Mouse (Mus musculus) CD4-positive, CD25-positive, alpha-beta regulatory T cell, adult 4 months (primary cell): ENCODE data around the gene Cox10. TPM values are rescaled to one million over a fixed set of nuclear protein-coding genes. Genes with fewer than 3 reads are reported as not detected.

ENCODE experiments used
- ATAC-seq: one replicate; pipeline ENCODE4 v1.8.0; 2017
- polyA plus RNA-seq, 2 experiments: library from polyadenylated mRNA; unstranded; fragments of 100-300 nt; shearing (Covaris generic); gene quantifications; one replicate each; pipeline ENCODE4 v1.2.1; 2017

Cox10 gene
- polyA plus RNA-seq, 2 experiments from 2014 or later = 20.3 to 30.5 TPM

- ATAC-seq = no peak
These were observed 34.2 kb downstream of the Cox10 start for GRCm38 (mm10) chr11:64045041-64045440.

GRCm38 (mm10) chr11:64044024-64044423 is 35.2 kb downstream of the Cox10 start:
- no peak for ATAC-seq

DNA sequence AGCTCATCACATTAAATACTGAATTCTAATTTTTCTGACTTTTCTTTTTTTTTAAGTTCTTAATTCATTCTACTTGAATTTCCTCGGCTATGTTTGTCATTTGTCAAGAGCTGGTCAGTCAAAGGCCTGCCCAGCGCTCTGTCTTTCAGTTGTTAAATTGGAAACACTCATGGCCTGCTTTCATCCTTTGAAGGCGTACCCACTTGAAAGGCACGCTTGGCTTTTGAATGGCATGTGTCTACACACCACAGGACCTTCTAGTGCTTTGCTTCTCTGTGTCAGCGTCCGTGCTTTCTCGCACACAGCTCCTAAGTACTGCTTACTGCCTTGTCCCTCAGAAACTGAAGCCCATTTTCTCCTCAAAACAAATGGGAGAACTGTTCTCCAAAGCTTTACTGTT is 38.0 kb downstream of the Cox10 start:
- no peak for ATAC-seq

DNA sequence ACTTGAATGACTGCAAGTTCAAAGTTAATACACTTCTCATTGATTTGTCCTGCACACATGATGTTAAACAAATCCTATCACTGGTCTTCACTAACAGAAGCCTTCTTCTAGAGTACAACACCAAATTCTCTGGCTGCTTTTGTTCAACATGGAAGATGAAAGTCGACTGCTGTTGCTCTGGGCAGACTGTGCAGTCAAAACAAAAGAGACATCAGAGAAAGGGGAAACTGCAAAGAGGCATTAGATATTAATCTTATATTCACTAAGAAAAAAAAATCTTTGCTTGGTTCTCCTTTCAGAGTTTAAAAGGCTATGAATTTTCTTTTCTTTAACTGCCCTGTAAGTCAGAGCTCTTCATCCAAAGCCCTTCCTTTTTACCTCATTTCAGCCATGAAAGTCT is 39.7 kb downstream of the Cox10 start:
- ATAC-seq = no peak

DNA sequence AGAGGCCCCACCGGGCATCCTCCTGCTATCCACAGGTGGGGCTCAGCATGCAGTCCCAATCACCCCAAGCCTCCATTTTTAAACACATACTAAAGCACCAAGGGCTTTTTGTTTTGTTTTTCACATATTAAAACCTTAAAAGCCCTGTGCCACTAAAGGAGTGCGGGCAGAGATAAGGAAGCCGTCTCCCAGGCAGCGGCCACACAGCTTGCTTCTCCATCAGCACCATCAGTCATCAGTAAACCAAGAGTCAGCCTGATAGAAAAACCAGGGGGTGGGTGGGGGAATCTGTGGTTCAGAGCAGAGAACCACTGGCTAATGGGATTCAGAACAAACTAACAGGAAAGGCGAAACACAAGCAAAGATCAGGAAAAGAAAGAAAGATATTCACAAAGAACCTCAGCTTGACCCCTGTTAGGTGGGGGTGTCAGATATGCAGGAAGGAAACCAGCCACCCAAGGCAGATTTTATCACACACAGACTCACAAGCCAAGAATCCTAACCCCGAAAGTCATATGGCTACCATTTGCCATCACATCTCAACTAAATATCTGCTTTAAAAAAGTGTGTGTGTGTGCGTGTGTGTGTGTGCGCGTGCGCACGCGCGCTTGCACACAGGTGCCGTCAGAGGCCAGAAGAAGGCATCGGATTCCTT is 41.7 kb downstream of the Cox10 start:
- ATAC-seq = peak; percentile 54

DNA sequence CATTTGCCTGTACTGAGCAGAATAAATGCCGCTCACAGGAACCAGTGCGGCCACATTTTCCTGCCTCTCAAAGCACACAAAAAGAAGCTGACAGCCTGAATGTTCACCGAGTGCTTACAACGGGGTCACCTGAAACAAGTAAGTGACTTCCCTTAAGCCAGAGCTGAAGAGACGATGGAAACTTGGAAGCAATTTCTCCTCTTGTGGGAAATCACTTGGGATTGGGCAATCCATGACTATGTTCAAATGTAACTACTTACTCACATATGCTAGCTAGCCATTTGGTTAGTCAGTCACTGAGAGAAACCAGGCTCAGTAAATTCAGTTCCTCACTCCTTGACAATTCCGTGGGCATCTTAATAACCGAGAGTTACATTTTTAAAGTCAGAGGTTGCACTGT is 43.0 kb downstream of the Cox10 start:
- ATAC-seq = no peak

DNA sequence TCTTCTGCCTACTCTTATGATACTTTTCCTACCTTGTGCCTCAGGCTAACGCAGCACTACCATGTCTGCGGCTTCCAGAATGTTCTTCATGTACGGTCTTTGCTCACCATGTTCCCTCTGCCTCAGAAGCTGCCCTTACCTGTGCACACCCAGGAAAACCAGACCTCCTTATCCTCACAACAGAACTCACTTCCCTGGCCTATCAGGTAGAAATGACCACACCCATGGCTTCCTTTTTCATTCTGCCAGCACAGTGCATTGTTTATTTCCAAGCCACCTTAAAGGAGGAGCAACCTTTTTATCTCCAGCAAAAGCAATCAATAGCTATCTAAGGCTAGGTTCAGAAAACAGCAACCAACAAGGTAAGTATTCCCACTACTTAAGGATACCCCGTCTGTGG is 43.6 kb downstream of the Cox10 start:
- ATAC-seq = no peak

DNA sequence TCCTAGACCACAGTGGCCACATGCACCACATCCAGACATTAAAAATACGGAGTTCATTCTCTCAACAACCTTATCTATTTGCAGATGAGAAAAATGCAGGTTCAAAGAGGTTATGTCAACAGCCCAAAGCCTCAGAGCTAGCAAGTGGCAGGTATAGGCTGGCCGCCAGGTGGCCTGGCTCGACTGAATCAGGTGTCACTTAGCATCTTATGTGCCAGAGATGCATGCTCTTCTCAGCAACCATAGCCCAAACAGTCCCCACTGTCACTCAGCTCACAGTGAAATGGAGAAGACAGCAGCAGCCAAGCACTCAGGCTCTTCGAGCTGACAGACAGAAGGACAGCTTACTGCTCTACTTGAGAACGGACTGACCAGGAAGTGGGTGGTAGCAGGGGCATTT is 44.6 kb downstream of the Cox10 start:
- ATAC-seq = no peak

DNA sequence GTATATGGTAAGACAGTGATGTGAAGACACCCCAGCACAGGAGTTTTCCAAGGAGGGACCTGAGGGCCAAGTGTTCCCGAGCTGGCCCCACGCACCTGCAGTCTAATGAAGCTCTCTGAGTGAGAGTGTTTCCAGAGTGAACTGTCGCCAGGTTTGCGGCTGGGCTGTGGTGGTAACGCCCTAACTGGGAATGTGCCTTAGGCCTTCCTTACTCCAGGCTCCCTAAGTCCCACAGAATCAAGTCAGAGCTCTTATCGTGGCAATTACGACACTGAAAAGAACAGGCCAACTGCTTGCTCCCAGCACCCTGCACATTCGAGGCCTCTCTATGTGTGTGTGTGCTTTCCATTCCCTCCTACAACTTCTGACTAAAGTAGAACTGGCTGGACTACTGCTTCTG is 51.8 kb downstream of the Cox10 start:
- no peak for ATAC-seq

DNA sequence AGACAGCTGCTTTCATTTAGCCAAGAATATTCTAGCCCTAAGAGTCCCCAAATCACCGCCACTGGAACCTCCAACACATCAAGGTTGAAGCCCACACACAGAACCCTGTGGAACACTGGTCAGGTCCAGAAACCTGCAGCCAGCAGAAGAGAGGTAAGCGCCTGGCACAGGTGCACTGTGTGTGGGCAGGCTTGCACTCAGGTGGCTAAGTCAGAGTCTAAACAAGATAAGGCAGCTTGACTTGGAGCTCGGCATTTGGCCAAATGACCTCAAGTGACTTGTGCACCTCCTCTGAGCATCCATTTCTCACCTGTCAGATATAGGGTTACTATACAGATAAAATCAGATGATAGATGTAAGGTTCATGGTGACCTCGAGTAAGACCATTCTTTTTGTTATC is 53.4 kb downstream of the Cox10 start:
- ATAC-seq = no peak

GRCm38 (mm10) chr11:64024575-64024974 is 54.7 kb downstream of the Cox10 start:
- ATAC-seq = no peak

- no peak for ATAC-seq
These were observed 55.8 kb downstream of the Cox10 start for GRCm38 (mm10) chr11:64023380-64023981.

DNA sequence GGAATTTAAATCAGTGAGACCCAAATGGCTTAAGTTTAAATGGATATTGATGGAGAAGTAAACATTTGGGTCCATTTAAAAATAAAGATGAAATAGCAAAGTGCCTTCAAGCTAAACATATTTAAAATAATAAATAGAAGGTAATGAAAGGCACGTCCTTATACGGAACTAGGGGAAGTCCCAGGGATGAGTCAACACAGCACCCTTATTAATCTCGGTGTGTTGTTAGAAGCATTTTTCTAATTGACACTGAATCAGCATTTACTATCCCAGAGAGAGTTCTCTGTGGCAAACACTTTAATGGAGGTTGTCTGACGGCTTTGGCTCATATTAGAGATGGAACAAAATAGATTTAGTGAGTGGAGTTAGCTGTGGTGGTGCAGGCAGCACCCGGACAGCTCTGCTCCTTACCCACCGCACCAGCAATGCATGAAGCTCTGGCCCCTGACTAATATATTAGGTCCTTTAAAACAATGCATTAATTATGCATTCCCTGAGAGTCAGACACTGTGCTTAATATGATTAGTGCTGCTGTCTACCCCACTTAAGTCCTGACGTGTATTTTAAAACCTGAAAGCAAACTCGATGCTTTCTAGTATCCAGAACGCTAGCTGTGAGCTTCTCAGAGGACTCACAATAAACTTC is 56.7 kb downstream of the Cox10 start:
- peak; percentile 58 for ATAC-seq

- no peak for ATAC-seq
These were observed 60.0 kb downstream of the Cox10 start for GRCm38 (mm10) chr11:64019235-64019634.

GRCm38 (mm10) chr11:64018165-64018564 is 61.1 kb downstream of the Cox10 start:
- no peak for ATAC-seq

GRCm38 (mm10) chr11:64015309-64015708 is 64.0 kb downstream of the Cox10 start:
- no peak for ATAC-seq

- ATAC-seq = no peak
These were observed 68.4 kb downstream of the Cox10 start for GRCm38 (mm10) chr11:64010724-64011496.

- ATAC-seq = no peak
These were observed 75.1 kb downstream of the Cox10 start for GRCm38 (mm10) chr11:64004152-64004551.

- no peak for ATAC-seq
These were observed 75.8 kb downstream of the Cox10 start for GRCm38 (mm10) chr11:64003484-64003883.

DNA sequence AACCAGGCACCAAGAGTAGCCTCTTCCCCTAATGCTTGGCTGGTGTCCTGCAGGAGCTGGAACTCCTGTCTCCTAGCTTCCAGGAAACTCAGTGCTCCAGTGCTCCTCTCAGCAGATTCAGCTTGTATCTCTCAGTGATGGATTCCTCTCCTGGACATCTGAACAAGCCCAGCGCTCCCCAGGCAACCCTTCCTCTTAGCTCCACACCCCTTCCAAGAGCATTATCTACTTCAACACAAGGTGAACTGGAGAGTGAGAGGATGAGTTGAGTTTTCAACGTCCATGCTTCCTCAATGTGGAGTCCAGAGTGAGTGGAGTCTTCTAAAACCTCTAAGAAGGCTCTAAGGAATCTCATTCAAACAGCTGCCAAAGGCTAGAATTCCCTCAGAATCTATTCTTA is 76.6 kb downstream of the Cox10 start:
- ATAC-seq = no peak

DNA sequence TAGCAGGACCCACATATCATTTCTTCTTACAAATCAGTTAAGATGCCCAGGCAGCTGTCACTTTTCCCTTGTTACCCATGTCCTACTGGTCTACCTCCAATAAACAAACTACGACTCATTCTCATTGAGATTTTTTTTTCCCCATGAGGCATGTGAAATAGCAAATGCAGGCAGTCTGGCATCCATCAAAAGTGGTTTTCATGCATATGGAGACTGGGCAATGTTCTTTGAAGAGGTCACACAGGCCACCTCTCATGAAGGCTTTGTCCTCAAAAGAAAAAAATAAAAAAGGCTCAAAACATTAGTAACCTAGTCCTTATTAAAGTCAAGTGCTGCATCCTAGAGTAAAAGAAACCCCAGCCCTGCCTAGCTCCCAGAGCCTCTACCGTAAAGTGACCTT is 78.2 kb downstream of the Cox10 start:
- no peak for ATAC-seq

GRCm38 (mm10) chr11:64000200-64000794 is 79.0 kb downstream of the Cox10 start:
- no peak for ATAC-seq

GRCm38 (mm10) chr11:63999431-63999830 is 79.8 kb downstream of the Cox10 start:
- no peak for ATAC-seq
